Mouse (Mus musculus) liver (tissue): ENCODE measurements around the gene Pdzd8.

ENCODE experiments used
- DNase-seq: peaks from one replicate; pipeline ENCODE4 v3.0.0-alpha.2; 2020; ENCODE audit warnings: mixed read lengths

Pdzd8 gene

DNA sequence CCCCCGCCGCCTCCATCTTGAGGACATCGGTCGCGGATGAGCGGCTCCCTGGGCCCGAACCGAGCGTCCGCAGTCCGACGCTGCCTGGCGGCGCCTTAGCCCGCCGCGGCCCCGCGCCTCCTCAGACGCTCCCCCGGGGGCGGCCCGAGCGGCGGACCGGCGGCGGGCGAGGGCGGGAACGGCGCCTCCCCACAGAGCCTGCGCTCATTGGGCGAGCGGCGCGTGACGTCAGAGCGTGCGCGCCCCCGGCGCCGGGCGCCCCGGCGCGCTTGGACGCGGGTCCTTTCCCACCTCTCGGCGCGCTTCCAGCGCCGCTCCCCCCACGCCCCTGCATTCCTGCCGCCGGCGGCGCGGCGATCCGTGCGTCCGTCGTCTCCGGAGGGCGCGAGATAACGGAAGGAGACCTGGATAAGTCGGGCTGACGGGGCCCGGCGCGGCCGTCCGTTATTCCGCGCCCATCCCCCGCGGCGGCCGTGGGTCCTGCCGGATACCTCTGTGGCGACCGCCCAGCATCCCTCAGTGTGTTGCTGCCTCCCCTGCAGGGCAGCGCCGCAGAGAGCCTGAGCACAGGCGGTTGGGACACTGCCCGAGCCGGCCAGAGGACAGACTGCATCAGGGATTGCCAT is at the start of gene Pdzd8:
Gene Pdzd8, minus strand, starts transcription at position 123 of the 626 bp plus-strand sequence.
- DNase-seq = peak; percentile 93

DNA sequence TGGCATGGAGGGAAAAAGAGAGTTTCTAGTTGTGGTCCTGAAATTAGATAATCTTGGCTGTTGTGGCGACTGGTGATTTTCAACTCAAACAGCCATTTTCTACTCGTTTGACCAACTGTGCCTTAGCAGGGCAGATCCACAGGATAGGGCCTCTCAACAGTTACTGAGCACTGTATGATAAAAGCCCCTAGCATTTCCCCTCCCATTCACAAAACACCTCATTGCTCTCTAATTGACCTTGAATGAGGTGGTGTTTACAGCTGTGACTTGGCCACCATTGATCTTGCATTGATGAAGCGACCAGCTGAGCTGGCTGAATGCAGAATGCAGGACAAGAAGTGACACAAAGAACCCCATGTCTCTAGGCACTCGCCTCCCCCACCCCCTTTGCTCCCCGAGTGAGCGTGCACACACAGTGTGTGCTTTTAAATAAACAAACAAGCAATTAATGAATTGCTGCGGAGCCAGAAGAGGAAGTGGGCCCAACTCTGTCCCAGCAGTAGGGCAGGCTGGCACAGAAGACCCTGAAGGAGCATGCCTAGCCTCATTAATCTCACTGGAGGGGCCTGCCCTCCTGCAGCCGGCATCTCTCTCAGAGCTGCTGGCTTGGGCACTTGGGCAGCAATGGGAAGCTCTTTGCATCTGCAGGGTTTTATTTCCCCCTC is 48.3 kb upstream of the Pdzd8 start:
- DNase-seq = no peak

DNA sequence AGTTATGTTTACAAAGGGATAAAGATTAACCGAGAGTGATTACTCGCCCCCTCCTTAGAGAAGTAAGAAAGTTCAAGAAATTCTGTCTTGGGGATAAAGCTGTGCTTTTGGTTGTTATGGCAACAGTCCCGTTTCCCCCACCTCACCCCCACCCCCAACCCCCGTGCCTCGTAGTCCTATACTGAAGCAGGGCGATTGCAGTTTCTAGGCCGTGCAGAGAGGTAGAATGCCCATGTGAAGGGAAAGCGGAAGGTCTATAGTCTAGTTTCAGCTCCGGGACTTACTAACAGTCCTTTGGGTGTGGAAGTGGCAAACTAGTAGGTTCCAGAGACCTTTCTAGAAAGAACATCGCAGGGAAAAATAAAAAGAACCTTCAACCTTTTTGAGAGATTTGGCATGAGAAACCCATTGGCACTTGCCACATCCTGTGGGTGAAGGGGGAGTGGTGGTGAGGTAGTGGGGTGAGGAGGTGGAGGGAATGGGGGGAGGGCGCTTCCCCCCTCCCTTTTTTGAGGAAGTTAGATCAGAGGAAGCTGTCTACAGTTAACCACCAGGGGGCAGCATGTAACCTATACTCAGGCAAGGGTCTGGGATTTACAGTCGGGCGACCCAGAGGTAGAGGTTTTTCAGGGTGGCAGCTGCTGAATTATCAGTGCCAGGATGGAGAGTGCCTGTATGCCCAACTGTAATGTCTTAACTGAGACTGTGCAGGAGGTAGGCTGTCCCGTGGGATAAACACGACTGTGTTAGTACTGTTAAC is 43.4 kb upstream of the Pdzd8 start:
- peak; percentile 63 for DNase-seq

DNA sequence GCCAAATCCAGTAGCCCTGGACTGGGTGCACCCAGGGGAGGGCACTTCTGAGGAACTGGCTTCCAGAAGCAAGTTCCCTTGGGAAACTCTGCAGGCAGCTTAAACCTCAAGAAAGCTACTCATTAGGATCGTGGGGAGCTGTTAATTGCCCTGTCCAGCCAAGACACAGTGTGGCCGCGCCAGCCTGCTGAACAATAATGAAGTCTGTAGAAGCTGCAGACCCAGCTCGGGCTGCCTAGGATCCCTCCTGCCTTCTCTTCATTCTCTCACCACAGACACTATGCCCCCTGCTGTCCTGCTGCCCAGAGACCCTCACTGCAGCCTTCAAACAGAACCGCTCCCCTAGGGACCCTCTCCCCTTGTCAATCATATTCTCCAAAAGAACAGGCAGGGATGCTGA is 42.8 kb upstream of the Pdzd8 start:
- DNase-seq = no peak

DNA sequence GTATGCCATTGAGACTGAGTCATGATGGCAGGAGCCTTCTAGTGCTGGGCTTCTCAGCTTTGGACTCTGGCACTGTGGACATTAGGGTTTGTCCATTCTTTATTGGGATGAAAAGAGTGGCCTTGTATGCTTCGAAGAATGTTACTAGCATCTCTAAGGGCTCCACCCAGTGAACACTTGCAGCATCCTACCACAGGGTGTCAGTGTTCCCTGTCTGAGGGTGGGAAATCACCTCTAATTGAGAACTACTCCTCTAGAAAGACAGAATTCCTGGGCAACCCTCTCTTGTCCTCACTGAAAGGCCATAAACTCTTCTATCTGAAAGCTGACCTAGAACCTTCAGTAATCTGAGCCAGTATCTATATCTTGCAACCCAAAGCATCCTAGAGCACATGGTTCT is 41.6 kb upstream of the Pdzd8 start:
- DNase-seq = peak; percentile 19

DNA sequence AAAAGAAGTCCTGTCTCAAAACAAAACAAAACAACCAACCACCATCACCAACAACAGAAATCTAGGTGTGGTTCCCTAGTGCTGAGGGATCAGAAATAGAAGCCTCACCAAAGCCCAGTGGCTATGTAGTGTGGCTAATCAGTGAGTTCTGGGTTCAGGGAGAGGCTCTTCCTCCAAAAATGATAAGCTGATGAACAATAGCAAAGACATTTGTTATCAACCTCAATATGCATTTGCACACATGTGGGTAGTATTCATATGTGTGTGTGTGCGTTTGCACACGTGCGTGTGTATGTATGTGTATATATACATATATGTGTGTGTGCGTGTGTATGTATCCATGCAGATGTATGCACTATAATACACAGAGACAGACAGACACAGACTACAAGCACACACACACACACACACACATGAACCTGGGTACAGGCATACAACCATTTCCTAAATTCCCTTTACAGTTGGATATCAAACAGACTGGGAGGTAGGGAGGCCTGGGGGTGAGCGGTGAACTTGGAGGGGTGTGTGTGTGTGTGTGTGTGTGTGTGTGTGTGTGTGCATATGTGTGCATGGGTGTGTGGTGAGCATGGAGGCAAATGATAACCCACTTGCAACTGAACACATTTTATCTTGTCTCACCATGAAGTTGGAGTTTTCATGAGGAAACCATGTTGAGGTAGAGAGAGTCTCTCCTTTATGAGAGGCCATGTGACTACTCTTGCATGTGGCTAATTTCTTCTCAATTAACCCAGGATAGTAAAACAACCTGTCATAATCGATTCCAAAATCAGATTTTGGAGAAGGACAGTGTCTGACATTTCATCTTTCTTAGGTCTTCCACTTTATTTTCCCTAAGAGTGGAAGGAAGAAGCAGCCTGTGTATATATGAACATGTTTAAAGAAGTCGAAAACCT is 39.3 kb upstream of the Pdzd8 start:
- peak; percentile 35 for DNase-seq

DNA sequence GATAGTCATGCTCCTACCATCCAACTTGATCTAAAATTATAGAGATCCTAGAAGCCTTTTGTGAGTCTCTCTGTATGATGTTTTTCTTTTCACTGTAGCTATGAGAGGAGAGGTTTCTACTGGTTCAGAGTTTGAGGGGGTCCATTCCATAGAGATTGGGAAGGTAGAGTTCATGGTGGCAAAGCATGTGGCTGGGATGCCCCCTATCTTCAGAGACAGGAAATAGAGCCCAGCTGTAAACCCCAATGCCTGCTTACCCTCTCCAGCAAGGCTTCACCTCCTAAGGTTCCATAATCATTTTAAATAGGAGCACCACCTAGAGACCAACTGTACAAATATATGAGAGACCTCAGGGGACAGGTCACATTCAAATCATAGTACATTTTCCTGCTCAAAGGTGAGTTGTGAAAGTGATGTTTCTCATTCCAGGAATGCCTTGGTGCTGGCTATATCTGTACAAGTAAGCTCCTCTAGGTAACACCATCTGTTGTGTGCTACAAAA is 36.9 kb upstream of the Pdzd8 start:
- DNase-seq = no peak

DNA sequence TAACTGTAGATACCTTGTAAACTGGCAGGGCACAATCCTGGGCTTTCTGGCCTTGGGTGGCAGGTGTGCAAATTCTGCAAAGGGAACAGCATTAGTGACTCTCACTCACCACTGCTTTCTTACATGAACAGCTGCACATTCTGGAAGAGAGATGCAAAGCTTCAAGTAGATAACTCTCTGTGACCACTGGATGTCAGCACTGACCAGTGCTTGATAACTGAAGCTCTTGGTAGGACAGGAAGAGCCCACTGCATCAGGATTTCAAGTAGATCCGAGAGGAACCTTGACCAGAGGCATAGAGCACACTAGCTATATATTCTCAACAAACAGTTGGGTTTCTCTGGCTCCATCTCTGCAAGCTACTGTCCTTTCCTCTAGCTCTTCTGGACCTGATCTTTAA is 34.4 kb upstream of the Pdzd8 start:
- DNase-seq = no peak

DNA sequence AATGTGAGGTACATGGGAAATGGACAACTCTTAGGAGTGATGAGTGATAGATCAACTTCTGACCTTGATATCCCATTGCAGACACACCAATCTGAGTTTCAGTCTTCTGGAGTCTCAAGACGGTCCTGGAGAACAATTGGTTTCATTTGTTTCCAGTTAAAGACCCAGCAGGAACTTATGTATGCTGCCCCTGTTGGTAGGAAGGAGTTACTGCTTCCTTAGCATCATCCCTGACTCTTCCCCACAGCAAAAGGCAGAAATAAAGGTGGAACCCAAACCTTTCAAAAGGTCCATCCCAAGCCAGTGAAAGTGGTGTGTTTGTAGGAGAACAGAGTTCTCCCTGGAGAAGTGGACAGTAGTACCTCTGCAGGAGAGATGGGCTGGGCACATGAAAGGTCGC is 30.9 kb upstream of the Pdzd8 start:
- no peak for DNase-seq

DNA sequence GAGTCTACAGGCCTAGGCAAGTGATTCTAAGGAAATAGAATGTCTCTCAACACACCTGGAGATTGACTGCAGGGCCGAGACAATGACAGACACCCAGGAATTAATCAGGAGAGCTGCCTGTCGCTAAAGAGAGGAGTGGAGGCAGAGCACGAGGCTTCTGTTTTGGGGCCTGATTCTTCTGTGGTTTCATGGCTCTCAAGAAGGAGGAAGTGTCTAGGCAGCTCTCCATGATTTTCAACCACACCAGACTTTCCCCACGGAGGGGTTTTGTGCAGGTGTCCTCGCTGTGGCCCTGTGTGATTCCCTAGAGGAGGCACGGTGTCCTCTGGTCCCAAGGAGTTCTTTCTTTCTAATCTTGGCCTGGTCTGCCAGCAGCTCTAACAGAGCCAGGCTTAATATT is 29.4 kb upstream of the Pdzd8 start:
- no peak for DNase-seq

DNA sequence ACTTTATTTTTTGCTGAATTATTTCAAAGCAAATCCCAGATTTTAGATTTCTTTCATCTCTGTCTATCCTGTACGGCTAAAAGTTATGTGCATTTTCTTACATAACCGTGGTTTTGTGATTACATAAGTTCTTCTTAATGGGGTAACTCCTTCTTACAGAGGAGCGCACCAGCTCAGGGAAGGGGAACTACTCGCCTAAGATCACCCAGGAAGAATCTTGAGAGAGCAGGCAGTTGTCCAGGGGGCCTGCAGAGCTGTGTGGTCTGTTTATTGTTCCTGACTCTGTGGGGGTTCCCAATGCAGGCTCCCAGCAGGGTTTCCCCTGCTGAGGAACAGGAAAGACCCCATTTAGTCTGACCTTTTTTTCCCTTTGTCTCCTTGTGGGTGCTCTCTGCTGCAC is 27.3 kb upstream of the Pdzd8 start:
- DNase-seq = no peak

DNA sequence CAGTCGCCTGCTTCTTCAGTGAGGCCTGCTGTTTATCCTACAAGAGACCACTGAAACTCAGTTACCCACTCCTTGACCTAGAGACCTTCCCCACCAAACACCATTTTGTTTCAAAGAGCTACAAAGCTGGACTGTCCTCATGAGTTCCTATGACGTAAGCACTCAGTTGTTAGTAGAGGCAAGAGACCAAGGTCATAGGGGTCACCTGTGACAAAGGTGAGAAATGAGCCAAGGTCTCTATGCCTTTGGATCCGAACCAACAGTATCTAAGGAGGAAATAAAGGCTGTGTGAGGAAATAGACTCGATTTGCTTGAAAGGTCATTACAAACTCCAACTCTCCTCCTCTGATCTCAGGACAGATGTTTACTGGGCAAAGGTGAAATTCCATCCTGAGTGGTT is 25.4 kb upstream of the Pdzd8 start:
- DNase-seq = no peak

DNA sequence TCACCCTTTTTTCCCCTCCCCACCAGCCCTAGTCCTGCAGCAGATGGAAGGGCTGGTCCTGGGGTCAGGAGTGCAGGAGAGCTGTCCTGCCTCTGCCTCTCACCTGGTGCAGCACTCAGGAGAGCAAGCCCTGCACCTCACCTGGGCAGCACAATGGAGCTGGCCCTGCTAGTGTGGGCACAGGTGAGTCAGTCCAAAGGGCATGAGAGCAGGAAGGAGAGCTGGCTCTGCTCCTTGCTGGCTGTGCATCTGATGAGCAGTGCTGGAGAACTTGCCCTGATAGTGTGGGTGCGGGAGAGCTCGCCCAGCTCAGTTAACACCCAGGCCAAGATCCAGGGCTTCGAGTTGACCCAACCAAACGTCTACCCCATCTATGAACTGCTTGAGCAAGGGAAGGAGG is 22.3 kb upstream of the Pdzd8 start:
- DNase-seq = no peak

DNA sequence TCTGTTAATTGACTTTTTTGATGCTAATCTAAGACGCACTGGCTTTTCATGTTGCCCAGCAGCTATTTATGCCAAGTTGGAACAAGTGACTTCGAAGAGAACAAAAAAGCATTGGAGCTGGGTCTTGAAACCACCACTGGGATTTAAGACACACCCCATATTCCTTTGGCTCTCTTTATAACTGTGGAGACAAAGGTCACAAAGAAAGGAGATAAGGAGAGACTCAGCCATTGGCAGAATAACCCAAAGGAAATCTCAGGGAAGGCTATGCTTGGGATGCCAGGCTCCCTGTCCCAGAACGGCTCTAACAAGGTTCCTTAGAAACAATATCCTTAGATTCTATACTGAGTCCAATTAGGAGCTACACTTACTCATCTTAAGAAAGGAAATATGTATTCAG is 21.1 kb upstream of the Pdzd8 start:
- DNase-seq = no peak

DNA sequence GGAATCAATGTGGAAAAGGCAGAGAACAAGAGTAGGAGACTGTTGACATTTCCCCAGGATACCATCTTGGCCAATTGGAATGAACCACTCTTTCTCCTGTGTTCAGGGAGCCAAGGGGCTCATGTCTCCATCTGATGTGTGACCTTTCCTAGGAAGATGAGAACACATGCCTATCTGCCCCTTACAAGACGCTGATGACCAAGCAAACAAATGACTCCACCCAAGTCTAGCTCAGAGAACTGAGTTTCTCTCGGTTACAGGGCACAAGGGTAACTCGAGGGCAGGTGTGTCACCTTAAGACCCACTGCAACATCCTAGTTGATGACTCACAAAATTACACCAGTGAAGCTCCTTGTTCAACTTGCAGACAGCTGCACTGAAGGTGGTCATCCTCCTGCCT is 18.1 kb upstream of the Pdzd8 start:
- DNase-seq = peak; percentile 42

DNA sequence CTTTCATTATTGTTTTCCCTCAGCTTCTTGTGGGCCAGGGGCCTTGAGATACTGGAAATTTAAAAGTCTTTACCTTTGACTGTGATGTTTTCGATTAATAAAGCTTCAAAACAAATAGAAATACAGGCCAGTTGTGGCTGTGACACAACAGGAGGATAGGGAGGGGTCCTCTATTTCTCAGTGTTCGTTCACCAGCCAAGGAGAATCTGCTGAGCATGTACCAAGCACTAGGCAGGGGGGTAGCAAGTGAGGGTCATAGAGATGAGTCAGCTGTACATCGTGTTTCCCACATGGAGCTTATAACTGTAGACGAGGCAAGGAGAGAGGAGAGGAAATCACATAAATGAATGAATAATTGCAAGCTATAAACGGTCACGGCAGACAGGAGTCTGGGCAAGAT is 17.1 kb upstream of the Pdzd8 start:
- DNase-seq = no peak

DNA sequence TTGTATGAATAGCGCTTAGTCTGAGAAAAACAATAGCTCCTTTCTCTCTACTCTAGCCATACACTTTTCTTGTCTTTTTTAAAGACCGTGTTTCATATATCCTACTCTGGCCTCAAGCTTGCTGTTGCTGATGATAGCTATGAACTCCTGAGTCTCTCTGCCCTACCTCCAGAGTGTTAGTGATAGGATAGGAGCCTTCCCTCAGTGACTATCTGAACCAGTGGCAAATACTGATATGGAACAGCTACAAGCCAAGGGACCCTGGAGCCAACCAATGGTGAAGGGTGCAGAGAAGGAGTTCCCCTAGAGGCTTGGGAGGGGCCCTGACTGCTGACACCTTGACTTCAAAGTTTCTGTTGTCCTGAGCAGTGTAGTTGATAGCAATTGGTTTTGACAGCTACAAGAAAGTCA is 14.9 kb upstream of the Pdzd8 start:
- DNase-seq = peak; percentile 88

DNA sequence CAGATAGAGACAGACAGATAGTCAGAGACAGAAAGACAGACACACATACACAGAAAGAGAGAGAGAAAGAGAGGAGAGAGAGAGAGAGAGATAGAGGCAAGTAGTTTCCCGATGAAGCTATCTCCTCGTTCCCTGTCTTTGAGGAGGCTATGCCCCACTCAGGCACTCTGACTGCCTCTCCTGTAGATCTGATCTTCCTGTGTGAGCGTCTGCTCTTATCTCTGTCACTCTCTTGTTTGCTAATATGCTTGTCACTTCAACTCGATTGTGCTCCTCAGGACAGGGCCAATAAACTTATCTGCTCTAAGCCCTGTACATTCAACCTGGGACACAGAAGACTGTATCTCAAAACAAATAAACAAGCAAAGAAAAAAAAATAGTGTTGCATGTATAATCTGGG is 13.6 kb upstream of the Pdzd8 start:
- peak; percentile 66 for DNase-seq

DNA sequence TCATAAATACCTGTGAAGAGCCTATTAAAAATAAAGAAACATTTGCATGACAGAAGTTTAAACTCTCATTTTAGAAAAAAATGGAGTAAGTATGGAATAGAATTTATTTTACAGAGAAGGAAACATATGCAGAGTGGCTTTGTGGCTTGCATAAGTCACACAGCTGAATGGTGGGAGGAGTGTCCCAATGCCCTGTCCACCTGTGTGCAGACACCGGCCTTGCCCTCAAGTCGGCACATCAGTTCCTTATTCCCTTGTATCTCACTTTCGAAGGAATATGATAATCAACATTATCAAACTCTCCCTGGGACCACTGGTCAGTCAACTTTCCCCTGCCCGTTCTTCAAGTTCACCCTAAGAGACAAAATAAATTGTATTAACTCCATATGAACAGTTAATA is 12.3 kb upstream of the Pdzd8 start:
- no peak for DNase-seq

DNA sequence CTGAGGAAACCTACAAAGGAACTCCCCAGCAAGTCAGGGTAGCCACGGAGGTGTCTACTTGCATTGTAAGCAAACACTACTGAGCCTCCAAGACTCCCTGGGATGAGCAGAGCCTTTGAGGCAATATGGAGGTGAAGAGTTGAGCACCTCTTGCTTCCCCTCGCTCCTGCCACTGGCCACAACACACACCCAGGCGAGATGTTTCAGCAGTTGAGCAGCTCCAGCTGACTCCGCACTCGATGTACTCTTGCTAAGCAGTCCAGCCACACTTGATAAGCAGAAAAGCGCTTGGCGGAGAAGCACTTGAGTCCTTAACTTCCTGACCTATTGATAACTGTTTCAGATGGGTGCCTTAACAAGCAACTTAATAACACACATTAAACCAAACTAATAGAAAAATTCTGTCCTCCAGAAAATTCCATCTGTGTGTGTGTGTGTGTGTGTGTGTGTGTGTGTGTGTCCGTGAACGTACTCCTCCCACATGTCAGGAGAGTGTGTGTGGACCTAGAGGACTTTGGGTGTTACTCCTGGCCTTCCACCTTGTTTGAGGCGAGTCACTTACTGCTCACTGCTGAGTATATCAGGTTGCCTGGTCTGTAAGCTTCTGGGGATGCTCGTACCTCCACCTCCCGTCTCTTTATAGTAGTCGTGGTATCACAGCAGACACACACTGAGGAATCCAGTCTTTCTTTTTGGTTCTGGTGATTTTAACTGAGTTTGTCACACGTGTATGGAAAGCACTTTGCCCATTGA is 11.4 kb upstream of the Pdzd8 start:
- DNase-seq = peak; percentile 76

DNA sequence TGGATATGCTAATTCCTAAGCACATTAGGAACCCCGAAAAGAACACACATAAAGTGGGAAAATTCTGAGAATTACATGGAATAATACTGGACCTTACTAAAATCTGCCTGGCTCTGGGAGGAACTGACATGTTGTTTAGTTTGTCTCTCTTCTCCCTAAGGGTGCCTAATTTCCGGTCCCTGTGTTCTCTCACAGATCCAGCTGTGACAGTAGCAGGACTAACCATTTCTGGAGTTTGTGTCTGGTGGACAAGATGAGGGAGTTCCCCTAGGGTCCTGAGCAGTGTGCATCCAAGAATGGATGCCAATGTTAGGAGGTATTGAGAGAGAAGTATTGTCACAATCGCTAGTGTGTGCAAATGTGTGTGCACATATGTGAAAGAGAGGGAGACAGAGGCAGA is 10.8 kb upstream of the Pdzd8 start:
- no peak for DNase-seq

DNA sequence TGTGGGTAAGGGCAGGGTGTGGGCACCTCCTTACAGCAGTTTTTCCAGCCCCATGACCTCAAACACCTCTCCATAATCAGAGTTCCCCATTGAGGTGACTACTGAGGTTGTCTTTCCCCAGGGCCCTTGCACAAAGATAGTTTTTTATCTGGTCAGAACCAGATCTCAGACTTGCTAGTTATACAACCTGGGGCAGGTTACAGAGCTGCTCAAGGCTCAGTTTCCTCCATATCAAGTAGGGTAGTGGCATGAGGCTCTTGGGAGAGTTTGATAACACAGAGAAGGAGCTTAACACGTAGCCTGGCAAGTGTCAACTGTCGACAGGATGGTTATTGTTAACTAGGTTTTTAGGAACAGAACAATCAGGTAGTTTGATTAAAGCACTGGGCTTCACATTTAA is 9.3 kb upstream of the Pdzd8 start:
- no peak for DNase-seq
